Mouse (Mus musculus): ENCODE measurements around the gene Slc25a24.

DNA sequence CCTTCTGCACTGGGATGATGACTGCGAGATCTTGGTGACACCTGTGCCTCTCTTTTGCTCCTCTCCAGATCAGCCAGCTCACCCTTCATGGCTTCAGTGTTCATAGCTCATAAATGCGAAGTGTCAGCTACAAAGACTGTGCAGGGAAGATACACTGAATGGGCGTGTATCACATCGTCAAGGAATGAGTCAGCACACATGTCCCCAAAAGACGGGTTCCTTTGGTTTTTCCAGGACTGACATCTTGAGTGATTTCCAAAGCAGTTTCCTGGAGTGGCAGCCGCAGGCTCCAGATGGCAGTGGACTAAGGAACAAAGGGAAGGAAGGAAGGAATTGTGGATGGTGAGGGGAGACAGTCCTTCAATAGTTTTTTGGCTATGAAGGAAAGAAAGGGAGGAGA is 55.8 kb downstream of the Slc25a24 start:
- TF ChIP-seq POLR2A (IDR thresholded peaks at IDR 0.05; ENCODE audit: insufficient read depth, low read depth, low read length) (no peak), CTCF (IDR thresholded peaks at IDR 0.05; ENCODE audit: insufficient read depth, low read depth, low read length) (no peak)

All from olfactory bulb, adult 2 months (tissue).